Mouse (Mus musculus): Measurements from ENCODE around the gene Hoxc5. TPM values are rescaled to one million over a fixed set of nuclear protein-coding genes. Genes with fewer than 3 reads are reported as not detected.

The Hoxc5 gene
- polyA plus RNA-seq, 2 experiments: 0.06 TPM; not detected in 1

GRCm38 (mm10) chr15:102931706-102932358 lies 35.4 kb upstream of the Hoxc5 start:
- no peaks in the 10 kb centered on the region for H3K4me1 ChIP-seq (replicated peaks; ENCODE audit: control insufficient read depth in 2 of 2, insufficient read depth in 2 of 2, low read length in 1 of 2)
- DNase-seq (ENCODE audit: low read depth in 3 of 3, low spot score in 3 of 3) (no peak), ATAC-seq (ENCODE audit: insufficient read depth) (no peak)
- H3K27me3 ChIP-seq (ENCODE audit: control insufficient read depth, insufficient read depth, low read length): peaks cover 97% of the 10 kb centered on the region
- H3K27ac ChIP-seq: no peak overlapping the region
- under 1% methylated on average over 23 of the region's 23 CpGs for WGBS (ENCODE audit: insufficient replicate concordance)
- H3K4me3 ChIP-seq (ENCODE audit: insufficient read depth in 1 of 2, low read depth in 2 of 2, low read length in 2 of 2): no peak overlapping the region
- H3K9ac ChIP-seq (replicated peaks): no peak overlapping the region
- no peak overlapping the region for H3K4me2 ChIP-seq (ENCODE audit: low read depth)
- H3K9me3 ChIP-seq (ENCODE audit: control insufficient read depth, low read length): no peaks in the 10 kb centered on the region
- TF ChIP-seq CTCF (IDR thresholded peaks at IDR 0.05; ENCODE audit: low read depth): no peak
- H3K36me3 ChIP-seq (replicated peaks; ENCODE audit: control insufficient read depth, insufficient read depth, low read depth): no peaks in the 10 kb centered on the region

- 2% methylated on average over 12 of the region's 12 CpGs for WGBS (ENCODE audit: insufficient replicate concordance)
- TF ChIP-seq CTCF (IDR thresholded peaks at IDR 0.05; ENCODE audit: low read depth) (no peak), EP300 (IDR thresholded peaks at IDR 0.05; ENCODE audit: low read depth) (no peak)
- Histone ChIP-seq H3K4me3 (ENCODE audit: insufficient read depth in 1 of 2, low read depth in 2 of 2, low read length in 2 of 2) (no peak overlapping the region), H3K27ac (no peak overlapping the region), H3K4me2 (ENCODE audit: low read depth) (no peak overlapping the region), H3K27me3 (ENCODE audit: control insufficient read depth, insufficient read depth, low read length) (peaks cover 100% of the 10 kb centered on the region), H3K9ac (replicated peaks) (no peak overlapping the region), H3K9me3 (ENCODE audit: control insufficient read depth, low read length) (no peaks in the 10 kb centered on the region), H3K4me1 (replicated peaks; ENCODE audit: control insufficient read depth in 2 of 2, insufficient read depth in 2 of 2, low read length in 1 of 2) (no peaks in the 10 kb centered on the region), H3K36me3 (replicated peaks; ENCODE audit: control insufficient read depth, insufficient read depth, low read depth) (no peaks in the 10 kb centered on the region)
- DNase-seq (ENCODE audit: low read depth in 3 of 3, low spot score in 3 of 3) (no peak), ATAC-seq (ENCODE audit: insufficient read depth) (no peak)
Observed at GRCm38 (mm10) chr15:102934438-102934837, 32.8 kb upstream of the Hoxc5 start.

- H3K4me2 ChIP-seq (ENCODE audit: low read depth): no peak overlapping the region
- no peak for TF ChIP-seq CTCF (IDR thresholded peaks at IDR 0.05; ENCODE audit: low read depth)
- H3K4me3 ChIP-seq (ENCODE audit: insufficient read depth in 1 of 2, low read depth in 2 of 2, low read length in 2 of 2): no peak overlapping the region
- no peaks in the 10 kb centered on the region for H3K36me3 ChIP-seq (replicated peaks; ENCODE audit: control insufficient read depth, insufficient read depth, low read depth)
- no peak overlapping the region for H3K9ac ChIP-seq (replicated peaks)
- H3K4me1 ChIP-seq (replicated peaks; ENCODE audit: control insufficient read depth in 2 of 2, insufficient read depth in 2 of 2, low read length in 1 of 2): no peaks in the 10 kb centered on the region
- ATAC-seq (ENCODE audit: insufficient read depth) (no peak), DNase-seq (ENCODE audit: low read depth in 3 of 3, low spot score in 3 of 3) (no peak)
- H3K27me3 ChIP-seq (ENCODE audit: control insufficient read depth, insufficient read depth, low read length): peaks cover 100% of the 10 kb centered on the region
- WGBS (ENCODE audit: insufficient replicate concordance): 1% methylated on average over 26 of the region's 27 CpGs
- no peaks in the 10 kb centered on the region for H3K9me3 ChIP-seq (ENCODE audit: control insufficient read depth, low read length)
- no peak overlapping the region for H3K27ac ChIP-seq
Observed at GRCm38 (mm10) chr15:102934897-102935296, 32.3 kb upstream of the Hoxc5 start.

GRCm38 (mm10) chr15:102936279-102936972 lies 30.8 kb upstream of the Hoxc5 start, which contains the start of gene Hoxc12:
Gene Hoxc12 (plus strand): TSS chr15:102936757.
- Histone ChIP-seq H3K4me1 (replicated peaks; ENCODE audit: control insufficient read depth in 2 of 2, insufficient read depth in 2 of 2, low read length in 1 of 2) (no peaks in the 10 kb centered on the region), H3K36me3 (replicated peaks; ENCODE audit: control insufficient read depth, insufficient read depth, low read depth) (no peaks in the 10 kb centered on the region), H3K9me3 (ENCODE audit: control insufficient read depth, low read length) (no peaks in the 10 kb centered on the region), H3K4me3 (ENCODE audit: insufficient read depth in 1 of 2, low read depth in 2 of 2, low read length in 2 of 2) (no peak within 1 kb of the TSS), H3K27me3 (ENCODE audit: control insufficient read depth, insufficient read depth, low read length) (peaks cover 100% of the 10 kb centered on the region), H3K4me2 (ENCODE audit: low read depth) (no peak within 1 kb of the TSS), H3K9ac (replicated peaks) (no peak within 1 kb of the TSS), H3K27ac (no peak within 1 kb of the TSS)
- WGBS (ENCODE audit: insufficient replicate concordance): 3% methylated on average over 31 of the region's 31 CpGs
- DNase-seq (ENCODE audit: low read depth in 3 of 3, low spot score in 3 of 3): no peak
- no peak for TF ChIP-seq CTCF (IDR thresholded peaks at IDR 0.05; ENCODE audit: low read depth)
- no peak for TF ChIP-seq EP300 (IDR thresholded peaks at IDR 0.05; ENCODE audit: low read depth)
- ATAC-seq (ENCODE audit: insufficient read depth): no peak

GRCm38 (mm10) chr15:102937036-102937666 lies 30.1 kb upstream of the Hoxc5 start:
- Histone ChIP-seq H3K36me3 (replicated peaks; ENCODE audit: control insufficient read depth, insufficient read depth, low read depth) (no peaks in the 10 kb centered on the region), H3K4me2 (ENCODE audit: low read depth) (no peak overlapping the region), H3K9me3 (ENCODE audit: control insufficient read depth, low read length) (no peaks in the 10 kb centered on the region), H3K9ac (replicated peaks) (no peak overlapping the region), H3K4me1 (replicated peaks; ENCODE audit: control insufficient read depth in 2 of 2, insufficient read depth in 2 of 2, low read length in 1 of 2) (no peaks in the 10 kb centered on the region), H3K27me3 (ENCODE audit: control insufficient read depth, insufficient read depth, low read length) (peaks cover 100% of the 10 kb centered on the region), H3K4me3 (ENCODE audit: insufficient read depth in 1 of 2, low read depth in 2 of 2, low read length in 2 of 2) (no peak overlapping the region), H3K27ac (no peak overlapping the region)
- TF ChIP-seq EP300 (IDR thresholded peaks at IDR 0.05; ENCODE audit: low read depth): no peak
- TF ChIP-seq CTCF (IDR thresholded peaks at IDR 0.05; ENCODE audit: low read depth): no peak
- ATAC-seq (ENCODE audit: insufficient read depth) (no peak), DNase-seq (ENCODE audit: low read depth in 3 of 3, low spot score in 3 of 3) (no peak)
- WGBS (ENCODE audit: insufficient replicate concordance): 3% methylated on average over 50 of the region's 50 CpGs
